Mouse (Mus musculus): Measurements from ENCODE around the gene Krt42.
"Not testable (repeated sequence)": the region's sequence is repeated elsewhere in the genome, so short reads cannot be mapped to it uniquely, and the experiment has no call there.

Gene Krt42

DNA sequence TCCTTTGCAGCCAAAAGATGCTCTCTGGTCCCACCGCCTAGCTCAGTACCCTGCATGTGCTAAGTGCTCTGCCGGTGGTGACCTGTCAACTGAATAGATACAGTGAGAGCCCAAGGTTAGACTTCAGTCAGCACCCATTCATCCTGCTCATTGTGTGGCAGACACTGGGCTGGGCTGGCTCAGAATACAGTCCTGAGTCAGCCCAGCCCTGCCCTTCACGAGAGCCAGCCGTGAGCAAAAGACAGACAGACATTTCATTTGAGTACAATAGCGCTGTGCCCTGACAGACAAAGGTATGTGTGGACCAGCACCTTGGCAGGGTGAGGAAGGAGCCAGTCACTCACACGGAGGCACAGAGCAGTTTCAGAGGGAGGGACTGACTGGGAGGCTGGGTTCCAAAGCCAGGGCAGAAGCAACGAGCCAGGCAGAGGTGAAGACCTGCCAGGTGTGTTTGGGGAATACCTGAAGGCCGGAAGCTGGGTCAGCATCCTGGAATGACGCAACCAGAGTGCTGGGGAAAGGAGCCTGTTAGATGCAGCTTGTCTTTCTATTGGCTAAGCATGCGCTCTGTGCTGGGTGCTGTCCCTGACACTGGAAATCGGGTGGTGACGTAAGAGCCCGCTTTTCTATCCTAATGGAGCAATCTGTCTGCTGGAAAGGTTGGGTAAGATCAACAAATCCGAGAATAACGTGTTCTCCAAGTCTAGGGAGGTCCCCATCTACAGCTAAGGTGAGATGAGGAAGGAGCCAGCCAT is 8.2 kb upstream of the Krt42 start:
- DNase-seq = no peak

DNA sequence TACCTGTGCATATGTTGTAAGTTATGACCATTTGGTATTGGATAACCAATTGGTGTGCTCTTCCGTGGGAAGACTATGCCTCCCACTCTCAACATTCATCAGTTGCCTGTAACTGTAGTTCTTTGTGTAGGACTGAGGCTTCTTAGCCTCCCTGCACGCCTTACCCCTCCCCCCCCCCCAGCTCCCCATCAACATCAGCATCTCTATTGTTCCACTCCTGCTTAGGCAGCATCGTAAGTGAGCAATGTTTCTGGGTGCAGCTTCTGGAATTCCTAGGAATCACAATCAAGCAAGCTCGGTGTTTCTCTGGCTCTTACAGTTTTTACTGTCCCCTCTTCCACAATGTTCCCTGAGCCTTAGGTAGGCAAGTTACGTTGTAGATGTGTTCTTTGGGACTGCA is 5.8 kb upstream of the Krt42 start:
- no peak for DNase-seq

DNA sequence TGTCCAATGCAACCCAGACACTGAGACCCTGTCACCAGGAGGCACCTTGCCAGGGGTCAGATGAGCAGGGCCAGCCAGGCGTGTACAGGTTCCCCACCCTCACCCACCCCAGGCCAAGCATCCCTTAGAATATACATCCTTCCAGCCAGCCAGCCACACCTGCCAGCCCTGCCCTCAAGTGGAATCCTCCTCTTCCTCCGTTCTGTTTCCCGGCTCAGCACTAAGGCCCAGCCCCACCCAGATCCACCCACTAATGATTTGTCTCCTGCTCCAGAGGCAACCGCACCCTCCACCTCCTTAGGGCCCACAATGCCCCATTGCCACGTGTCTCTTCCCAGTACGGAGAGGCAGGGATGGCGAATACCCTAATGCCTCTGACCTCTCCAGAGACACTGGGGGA is 5.0 kb upstream of the Krt42 start:
- DNase-seq = no peak

GRCm38 (mm10) chr11:100271878-100272277 is 2.2 kb upstream of the Krt42 start:
- DNase-seq = no peak

DNA sequence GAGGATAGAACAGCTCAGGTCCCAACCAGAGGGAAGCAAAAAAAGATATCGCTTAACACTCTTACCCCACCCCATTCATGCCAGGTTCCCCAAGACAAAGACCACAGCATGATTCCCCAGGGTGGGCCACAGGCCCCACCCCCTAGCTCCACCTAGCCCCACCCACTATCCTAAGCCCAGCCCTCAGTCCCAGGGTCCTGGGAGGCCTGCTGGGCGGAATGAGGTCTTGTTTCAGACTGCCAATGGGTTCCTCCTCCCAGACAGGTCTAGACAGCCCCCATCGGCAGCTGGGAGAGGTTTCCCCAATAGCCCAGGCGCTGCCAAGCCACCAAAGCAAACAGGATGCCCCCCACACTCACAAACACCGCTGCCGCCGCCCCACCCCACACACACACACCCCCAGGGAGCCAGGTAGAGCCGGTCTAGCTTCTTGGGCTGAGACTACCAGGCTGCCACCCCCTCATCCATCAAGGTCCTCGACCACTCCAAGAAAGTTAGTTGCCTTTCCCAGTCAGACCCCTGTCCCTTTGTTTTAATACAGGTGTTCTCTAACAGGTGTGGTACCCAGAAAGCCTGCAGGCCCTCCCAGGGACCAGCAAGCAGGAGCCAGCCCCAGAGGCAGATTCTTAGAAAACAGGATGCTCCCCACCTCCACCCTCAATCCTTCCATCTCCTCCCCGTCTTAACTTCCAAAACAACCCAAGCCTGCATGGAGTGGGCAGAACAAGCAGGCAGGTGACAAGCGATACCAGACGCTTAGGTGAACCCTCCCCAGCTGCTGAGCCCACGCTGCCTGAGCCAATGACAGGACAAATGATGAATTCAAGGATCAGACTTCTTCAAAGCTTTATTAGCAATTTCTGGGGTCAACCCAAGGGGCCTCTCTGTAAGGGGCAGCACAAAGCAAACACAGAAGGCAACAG is 7.4 kb downstream of the Krt42 start:
- no peak for DNase-seq

GRCm38 (mm10) chr11:100261235-100261605 is 8.5 kb downstream of the Krt42 start:
- no peak for DNase-seq

DNA sequence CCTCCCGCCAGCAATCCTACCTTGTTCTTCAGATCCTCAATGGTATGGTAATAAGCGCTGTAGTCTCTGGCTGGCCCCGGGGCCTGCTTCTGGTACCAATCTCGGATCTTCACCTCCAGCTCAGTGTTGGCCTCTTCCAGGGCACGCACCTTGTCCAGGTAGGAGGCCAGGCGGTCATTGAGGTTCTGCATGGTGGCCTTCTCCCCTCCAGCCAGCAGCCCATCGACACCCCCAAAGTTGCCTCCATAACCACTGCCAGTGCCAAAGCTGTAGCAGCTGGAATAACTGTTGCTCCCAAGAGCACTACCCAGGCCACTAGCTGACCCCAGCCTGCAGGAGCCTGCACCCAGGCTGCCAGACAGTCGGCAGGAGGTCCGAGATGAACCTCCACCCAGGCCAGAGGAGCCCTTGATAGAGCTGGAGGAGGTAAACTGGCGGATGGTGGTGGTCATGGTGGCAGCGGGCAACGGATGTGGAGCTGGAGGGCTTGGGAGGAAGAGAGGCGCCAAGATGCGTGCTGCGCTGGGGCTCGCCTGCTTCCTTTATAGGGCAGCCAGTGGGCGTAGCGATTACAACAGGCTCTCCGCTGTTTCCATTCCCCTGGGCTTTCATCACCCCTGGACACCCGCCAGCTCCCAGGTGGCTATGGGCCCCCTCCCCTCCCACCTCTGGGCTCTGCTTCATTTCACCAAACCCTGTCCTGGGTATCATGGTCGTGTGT is 9.0 kb downstream of the Krt42 start, which contains the start of gene Krt17:
Gene Krt17, minus strand, starts transcription at position 516 of the 721 bp plus-strand sequence.
- DNase-seq = no peak

- DNase-seq = no peak
Observed at GRCm38 (mm10) chr11:100259079-100259478, 10.6 kb downstream of the Krt42 start.

GRCm38 (mm10) chr11:100257967-100258366 is 11.7 kb downstream of the Krt42 start:
- DNase-seq = no peak

- DNase-seq = no peak
Observed at GRCm38 (mm10) chr11:100255514-100255913, 14.2 kb downstream of the Krt42 start.

- peak; percentile 32 for DNase-seq
Observed at GRCm38 (mm10) chr11:100254360-100255090, 15.1 kb downstream of the Krt42 start.

DNA sequence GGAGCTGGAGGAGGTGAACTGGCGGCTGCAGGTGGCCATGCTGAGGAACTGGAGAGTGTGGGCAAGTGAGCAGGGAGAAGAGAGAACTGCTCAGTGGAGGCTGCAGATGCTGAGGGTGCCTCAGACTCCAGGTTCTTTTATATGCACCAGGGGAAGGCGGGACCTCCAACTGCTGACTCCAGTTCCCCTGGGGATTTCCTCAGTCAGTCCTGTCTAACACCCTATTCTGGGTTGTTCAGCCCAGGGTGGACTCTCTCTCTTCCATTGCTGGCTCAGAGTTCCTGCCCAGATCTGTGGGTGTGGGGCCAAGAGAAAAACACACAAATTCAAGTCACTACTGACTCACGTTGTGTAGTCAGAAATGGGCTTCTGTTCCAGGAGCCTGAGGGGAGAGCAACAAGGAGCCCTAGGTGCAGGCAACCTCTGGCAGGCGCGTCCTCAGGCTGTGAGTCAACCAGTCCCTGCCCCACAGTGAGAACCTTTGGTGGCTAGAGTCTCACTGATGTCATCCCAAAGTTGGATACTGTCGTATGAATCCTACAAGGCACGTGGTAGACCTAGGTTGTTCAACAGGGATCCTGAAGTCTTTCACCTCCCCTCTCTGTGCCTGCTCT is 20.7 kb downstream of the Krt42 start, which contains the start of gene Krt16:
Gene Krt16, minus strand, starts transcription at position 51 of the 614 bp plus-strand sequence.
- DNase-seq = no peak

DNA sequence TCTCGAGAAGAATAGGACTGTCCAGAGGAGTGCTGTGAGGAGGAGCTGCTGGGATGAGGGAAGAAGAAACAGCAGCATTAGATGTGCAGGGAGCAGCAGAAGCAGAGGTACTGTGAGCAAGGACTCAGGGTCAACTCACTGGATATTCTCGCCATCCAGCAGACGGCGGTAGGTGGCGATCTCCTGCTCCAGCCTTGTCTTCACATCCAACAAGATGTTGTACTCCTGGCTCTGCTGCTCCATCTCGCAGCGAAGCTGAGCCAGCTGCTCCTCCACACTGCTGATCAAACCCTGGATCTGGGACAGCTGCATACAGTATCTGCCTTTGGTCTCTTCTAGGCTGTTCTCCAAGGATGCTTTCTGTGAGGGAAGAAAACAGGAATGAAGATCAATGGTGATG is 23.2 kb downstream of the Krt42 start:
- not testable (repeated sequence) for DNase-seq

GRCm38 (mm10) chr11:100240272-100240671 is 29.4 kb downstream of the Krt42 start:
- not testable (repeated sequence) for DNase-seq

- no peak for DNase-seq
Observed at GRCm38 (mm10) chr11:100221741-100222140, 47.9 kb downstream of the Krt42 start.

GRCm38 (mm10) chr11:100219304-100219703 is 50.4 kb downstream of the Krt42 start:
- no peak for DNase-seq

Measured in liver (tissue).